Mouse (Mus musculus) neutrophil, adult 5-6 weeks (primary cell): ENCODE measurements around the gene Lhx8. TPM values are rescaled to one million over a fixed set of nuclear protein-coding genes. Genes with fewer than 3 reads are reported as not detected.

Experiments used
- ATAC-seq: fragments of 151-379, 151-347 bp; 2 replicates; pipeline ENCODE4 v1.8.0; 2017; ENCODE audit warnings: mild to moderate bottlenecking, moderate TSS enrichment; ENCODE audit not compliant: insufficient number of reproducible peaks, poor library complexity, low FRiP score, severe bottlenecking; ENCODE audit errors: extremely low read depth
- total RNA-seq: library from RNA; stranded (forward); fragments of 200-1000 nt; gene quantifications from 2 replicates; pipeline ENCODE4 v1.2.3, GENCODE M21; 2017

Lhx8 gene
- total RNA-seq, 1 experiment from 2014 or later: not detected

GRCm38 (mm10) chr3:154274681-154275080 is 55.8 kb downstream of the Lhx8 start:
- no peak for ATAC-seq

GRCm38 (mm10) chr3:154269757-154270366 is 60.6 kb downstream of the Lhx8 start:
- ATAC-seq: no peak

DNA sequence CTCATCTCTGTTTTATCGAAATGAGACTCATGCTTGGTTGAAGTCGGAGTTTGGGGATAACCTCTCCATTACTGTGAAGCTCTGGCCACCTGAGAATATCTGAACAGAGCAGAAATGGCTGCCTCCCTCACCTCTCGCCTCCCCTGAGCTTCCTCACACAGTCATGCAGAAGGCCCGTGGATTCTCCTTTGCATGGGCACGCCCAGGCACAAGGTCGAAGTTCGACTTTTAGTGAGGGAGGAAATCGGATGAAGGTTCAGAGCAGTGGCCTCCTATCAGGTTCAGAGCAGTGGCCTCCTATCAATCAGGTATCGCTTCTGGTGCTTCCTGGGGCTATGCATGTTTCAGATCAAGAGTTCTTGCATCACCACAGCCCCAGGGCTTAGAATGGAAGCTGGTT is 62.1 kb downstream of the Lhx8 start:
- no peak for ATAC-seq

DNA sequence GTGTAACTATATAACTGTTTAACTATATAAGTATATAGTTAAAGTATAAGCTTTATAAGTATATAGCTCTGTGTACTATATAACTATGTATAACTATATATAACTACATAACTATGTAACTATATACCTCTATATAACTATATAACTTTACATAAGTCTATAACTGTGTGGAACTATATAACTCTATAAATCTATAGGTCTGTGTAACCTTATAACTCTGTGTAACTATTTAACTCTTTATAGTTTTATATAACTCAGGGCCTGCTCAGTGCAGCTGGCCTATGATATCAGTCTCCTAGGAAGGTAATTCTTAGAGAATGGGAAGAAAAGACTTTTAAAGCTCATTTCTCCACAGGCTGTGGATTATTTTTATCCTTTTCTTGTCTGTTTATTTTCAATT is 73.1 kb downstream of the Lhx8 start:
- no peak for ATAC-seq
